Mouse (Mus musculus): Measurements from ENCODE around the gene Cstl1. TPM values are rescaled to one million over a fixed set of nuclear protein-coding genes. Genes with fewer than 3 reads are reported as not detected.

Gene Cstl1
- not detected in 2 replicates for polyA plus RNA-seq (2016; fragmentation: Nextera tagmentation; extraction: Ambion mirVana)

- no peaks in the 10 kb centered on the region for H3K36me3 ChIP-seq
- peak; percentile 66 for DNase-seq (ENCODE audit: low spot score)
- H3K27me3 ChIP-seq (ENCODE audit: insufficient read depth, poor library complexity, severe bottlenecking), result no peaks in the 10 kb centered on the region
- H3K9me3 ChIP-seq, result no peaks in the 10 kb centered on the region
- no peak within 1 kb of the TSS for H3K27ac ChIP-seq
- WGBS, result 75% methylated on average over 1 of the region's 1 CpGs
- H3K4me3 ChIP-seq, result no peak within 1 kb of the TSS
- H3K4me1 ChIP-seq, result no peaks in the 10 kb centered on the region
Observed at GRCm38 (mm10) chr2:148750058-148750457, at the start of gene Cstl1. Gene Cstl1, plus strand, starts transcription at chr2:148750358.

- WGBS, result 81% methylated on average over 15 of the region's 15 CpGs
- Histone ChIP-seq H3K36me3 (peaks cover 20% of the 10 kb centered on the region; the same call in 1 of the 2 replicates), H3K9me3 (no peaks in the 10 kb centered on the region), H3K27ac (no peak overlapping the region), H3K27me3 (ENCODE audit: insufficient read depth, poor library complexity, severe bottlenecking) (no peaks in the 10 kb centered on the region), H3K4me1 (no peaks in the 10 kb centered on the region), H3K4me3 (no peak overlapping the region)
- no peak for DNase-seq (ENCODE audit: low spot score)
Observed at GRCm38 (mm10) chr2:148706409-148707201, 43.6 kb upstream of the Cstl1 start.

GRCm38 (mm10) chr2:148707202-148707530 is 43.0 kb upstream of the Cstl1 start:
- Histone ChIP-seq H3K27me3 (ENCODE audit: insufficient read depth, poor library complexity, severe bottlenecking) (no peaks in the 10 kb centered on the region), H3K27ac (no peak overlapping the region), H3K4me3 (no peak overlapping the region), H3K36me3 (peaks cover 20% of the 10 kb centered on the region; the same call in 1 of the 2 replicates), H3K9me3 (no peaks in the 10 kb centered on the region), H3K4me1 (no peaks in the 10 kb centered on the region)
- WGBS, result 85% methylated on average over 6 of the region's 6 CpGs
- no peak for DNase-seq (ENCODE audit: low spot score)

GRCm38 (mm10) chr2:148712326-148712725 is 37.8 kb upstream of the Cstl1 start:
- no peak overlapping the region for H3K27ac ChIP-seq
- H3K9me3 ChIP-seq, result no peaks in the 10 kb centered on the region
- peaks cover 11% of the 10 kb centered on the region; the same call in 1 of the 2 replicates for H3K36me3 ChIP-seq
- no peak for DNase-seq (ENCODE audit: low spot score)
- no peaks in the 10 kb centered on the region for H3K27me3 ChIP-seq (ENCODE audit: insufficient read depth, poor library complexity, severe bottlenecking)
- peaks cover 6% of the 10 kb centered on the region; the same call in 1 of the 2 replicates for H3K4me1 ChIP-seq
- H3K4me3 ChIP-seq, result no peak overlapping the region
- 82% methylated on average over 3 of the region's 3 CpGs for WGBS

- Histone ChIP-seq H3K36me3 (no peaks in the 10 kb centered on the region), H3K4me1 (peaks cover 9% of the 10 kb centered on the region; the same call in 1 of the 2 replicates), H3K27ac (no peak overlapping the region), H3K9me3 (no peaks in the 10 kb centered on the region), H3K4me3 (no peak overlapping the region), H3K27me3 (ENCODE audit: insufficient read depth, poor library complexity, severe bottlenecking) (no peaks in the 10 kb centered on the region)
- 43% methylated on average over 2 of the region's 2 CpGs for WGBS
- DNase-seq (ENCODE audit: low spot score), result no peak
Observed at GRCm38 (mm10) chr2:148717072-148717471, 33.1 kb upstream of the Cstl1 start.

GRCm38 (mm10) chr2:148719271-148719995 is 30.7 kb upstream of the Cstl1 start:
- DNase-seq (ENCODE audit: low spot score), result no peak
- no peaks in the 10 kb centered on the region for H3K27me3 ChIP-seq (ENCODE audit: insufficient read depth, poor library complexity, severe bottlenecking)
- no peaks in the 10 kb centered on the region for H3K36me3 ChIP-seq
- no peak overlapping the region for H3K4me3 ChIP-seq
- H3K27ac ChIP-seq, result no peak overlapping the region
- peaks cover 9% of the 10 kb centered on the region; the same call in 1 of the 2 replicates for H3K4me1 ChIP-seq
- WGBS, result 69% methylated on average over 2 of the region's 2 CpGs
- no peaks in the 10 kb centered on the region for H3K9me3 ChIP-seq

GRCm38 (mm10) chr2:148731614-148732326 is 18.4 kb upstream of the Cstl1 start:
- peak overlapping the region; percentile 87 for H3K4me3 ChIP-seq

GRCm38 (mm10) chr2:148732327-148733000 is 17.7 kb upstream of the Cstl1 start, which contains the start of gene Napb:
Gene Napb, minus strand, starts transcription at chr2:148732467.
- Histone ChIP-seq H3K27ac (peak within 1 kb of the TSS; percentile 87), H3K36me3 (no peaks in the 10 kb centered on the region), H3K9me3 (no peaks in the 10 kb centered on the region), H3K4me1 (peaks cover 6% of the 10 kb centered on the region; the same call in 1 of the 2 replicates), H3K27me3 (ENCODE audit: insufficient read depth, poor library complexity, severe bottlenecking) (no peaks in the 10 kb centered on the region), H3K4me3 (peak within 1 kb of the TSS; percentile 87)
- peak; percentile 97 for DNase-seq (ENCODE audit: low spot score)
- WGBS, result 4% methylated on average over 18 of the region's 18 CpGs

More at GRCm38 (mm10) chr2:148731614-148732326, 18.4 kb upstream of the Cstl1 start:
- Histone ChIP-seq H3K4me1 (peaks cover 6% of the 10 kb centered on the region; the same call in 1 of the 2 replicates), H3K9me3 (no peaks in the 10 kb centered on the region), H3K27me3 (ENCODE audit: insufficient read depth, poor library complexity, severe bottlenecking) (no peaks in the 10 kb centered on the region), H3K27ac (peak overlapping the region; percentile 87), H3K36me3 (no peaks in the 10 kb centered on the region)
- no peak for DNase-seq (ENCODE audit: low spot score)
- WGBS, result 2% methylated on average over 35 of the region's 35 CpGs

GRCm38 (mm10) chr2:148743001-148743400 is 7.2 kb upstream of the Cstl1 start:
- WGBS, result 75% methylated on average over 3 of the region's 3 CpGs
- Histone ChIP-seq H3K27me3 (ENCODE audit: insufficient read depth, poor library complexity, severe bottlenecking) (no peaks in the 10 kb centered on the region), H3K4me1 (no peaks in the 10 kb centered on the region), H3K36me3 (no peaks in the 10 kb centered on the region), H3K27ac (no peak overlapping the region), H3K4me3 (no peak overlapping the region), H3K9me3 (no peaks in the 10 kb centered on the region)
- DNase-seq (ENCODE audit: low spot score), result peak; percentile 10

GRCm38 (mm10) chr2:148743846-148744407 is 6.2 kb upstream of the Cstl1 start:
- no peaks in the 10 kb centered on the region for H3K4me1 ChIP-seq
- H3K27me3 ChIP-seq (ENCODE audit: insufficient read depth, poor library complexity, severe bottlenecking), result no peaks in the 10 kb centered on the region
- H3K9me3 ChIP-seq, result no peaks in the 10 kb centered on the region
- no peak overlapping the region for H3K27ac ChIP-seq
- WGBS, result 69% methylated on average over 3 of the region's 3 CpGs
- peak; percentile 20 for DNase-seq (ENCODE audit: low spot score)
- no peaks in the 10 kb centered on the region for H3K36me3 ChIP-seq
- no peak overlapping the region for H3K4me3 ChIP-seq

GRCm38 (mm10) chr2:148751893-148752813 is 2.0 kb downstream of the Cstl1 start:
- peak overlapping the region; percentile 47 for H3K4me3 ChIP-seq
- DNase-seq (ENCODE audit: low spot score), result peak; percentile 75
- WGBS, result 17% methylated on average over 15 of the region's 15 CpGs

More at GRCm38 (mm10) chr2:148751893-148752813, 2.0 kb downstream of the Cstl1 start:
- Histone ChIP-seq H3K4me1 (no peaks in the 10 kb centered on the region), H3K27me3 (ENCODE audit: insufficient read depth, poor library complexity, severe bottlenecking) (no peaks in the 10 kb centered on the region), H3K36me3 (no peaks in the 10 kb centered on the region), H3K9me3 (no peaks in the 10 kb centered on the region), H3K27ac (no peak overlapping the region)
